ENCODE assay signal across 8 mouse cellular contexts in the genomic region with DNA sequence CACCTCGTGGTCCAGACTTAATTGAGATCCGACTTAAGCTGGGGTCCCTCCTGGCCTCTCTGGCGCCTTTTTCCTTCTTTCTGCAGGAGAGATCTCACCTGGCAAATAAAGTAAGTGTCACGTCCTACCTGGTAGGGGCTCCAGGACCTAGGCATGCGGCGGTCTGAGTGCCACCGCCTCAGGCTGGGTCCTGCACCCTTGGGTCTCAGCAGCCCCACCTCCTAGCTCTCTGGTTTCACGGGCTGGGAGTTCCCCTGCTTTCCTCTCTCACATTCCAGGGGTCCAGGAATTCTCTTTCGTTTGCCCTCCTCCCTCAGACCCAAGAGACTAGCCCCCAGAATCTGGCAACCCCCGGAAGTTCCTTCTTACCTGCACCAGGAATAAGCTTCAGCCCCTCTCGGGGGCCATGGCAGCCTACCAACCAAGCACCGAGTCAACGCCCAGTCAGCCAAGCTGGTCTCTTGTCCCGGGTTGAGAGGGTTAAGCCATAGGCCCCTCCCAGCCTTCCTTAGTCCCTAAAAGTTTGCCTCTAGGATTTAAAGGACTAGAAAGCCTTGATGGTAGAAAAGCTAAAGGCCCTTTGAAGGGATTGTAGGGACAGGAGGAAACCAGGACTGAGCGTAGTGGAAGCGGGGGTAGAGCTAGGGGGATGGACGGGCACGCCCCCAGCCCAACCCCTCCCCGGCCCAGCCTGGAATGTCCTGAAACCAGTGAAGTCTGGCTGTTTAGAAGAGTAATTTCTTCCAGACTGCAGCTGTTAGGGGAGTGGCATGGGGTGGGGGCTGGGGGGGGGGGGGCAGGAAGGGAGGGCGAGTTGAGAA. TPM values are rescaled to one million over a fixed set of nuclear protein-coding genes. Genes with fewer than 3 reads are reported as not detected.
DNase-seq lines count a peak whose midpoint lies in the region; ATAC-seq lines count a peak whose summit lies in the region.

A gene (minus strand): TSS at position 771 of the 821 bp plus-strand sequence.

- H3K9me3 ChIP-seq in hindbrain, embryonic 14.5 days (ENCODE audit: control insufficient read depth, low read length) = no peaks in the 10 kb centered on the region
- H3K9me3 ChIP-seq in liver, embryonic 11.5 days (ENCODE audit: control insufficient read depth, low read length) = no peaks in the 10 kb centered on the region
- no peaks in the 10 kb centered on the region for H3K9me3 ChIP-seq in neural tube, embryonic 13.5 days

- no peak within 1 kb of the TSS for H3K27ac ChIP-seq in hindbrain, embryonic 14.5 days
- H3K27ac ChIP-seq in liver, embryonic 11.5 days (ENCODE audit: low read depth, low read length) = peak within 1 kb of the TSS; percentile 16; the same call in 1 of the 2 replicates
- no peak within 1 kb of the TSS; the same call in 1 of the 2 replicates for H3K27ac ChIP-seq in neural tube, embryonic 13.5 days (replicated peaks)

- H3K4me3 ChIP-seq in hindbrain, embryonic 14.5 days (replicated peaks; ENCODE audit: low read length) = peak within 1 kb of the TSS; percentile 25
- H3K4me3 ChIP-seq in liver, embryonic 11.5 days (ENCODE audit: low read depth, low read length) = peak within 1 kb of the TSS; percentile 56
- H3K4me3 ChIP-seq in neural tube, embryonic 13.5 days = peak within 1 kb of the TSS; percentile 37

- peak within 1 kb of the TSS; percentile 25 for H3K9ac ChIP-seq in hindbrain, embryonic 14.5 days
- H3K9ac ChIP-seq in liver, embryonic 11.5 days (ENCODE audit: low read depth, low read length) = peak within 1 kb of the TSS; percentile 62
- peak within 1 kb of the TSS; percentile 62 for H3K9ac ChIP-seq in neural tube, embryonic 13.5 days

- no peaks in the 10 kb centered on the region for H3K36me3 ChIP-seq in hindbrain, embryonic 14.5 days (replicated peaks; ENCODE audit: control insufficient read depth, insufficient read depth)
- H3K36me3 ChIP-seq in liver, embryonic 11.5 days (ENCODE audit: control insufficient read depth, insufficient read depth, low read length) = no peaks in the 10 kb centered on the region
- no peaks in the 10 kb centered on the region for H3K36me3 ChIP-seq in neural tube, embryonic 13.5 days

- peak; percentile 65 to 71 for DNase-seq in urinary bladder, adult 18-20 months (ENCODE audit: low spot score in 2 of 2)
- DNase-seq in urinary bladder, postnatal 10 days (ENCODE audit: low spot score) = no peak
- peak; percentile 44 for DNase-seq in gastrocnemius, adult 18-20 months (ENCODE audit: low spot score)
- DNase-seq in hindbrain, embryonic 14.5 days (ENCODE audit: low spot score) = no peak
- DNase-seq in liver, embryonic 11.5 days (ENCODE audit: low spot score) = peak; percentile 60
- no peak for DNase-seq in cerebellum, adult 18-20 months
- no peak for DNase-seq in layer of hippocampus, postnatal 25 days (ENCODE audit: extremely low spot score in 1 of 2, low spot score in 1 of 2)

- peak within 1 kb of the TSS; percentile 43 for H3K4me2 ChIP-seq in hindbrain, embryonic 14.5 days (replicated peaks)
- H3K4me2 ChIP-seq in liver, embryonic 11.5 days = peak within 1 kb of the TSS; percentile 85
- peak within 1 kb of the TSS; percentile 58 for H3K4me2 ChIP-seq in neural tube, embryonic 13.5 days

- H3K4me1 ChIP-seq in hindbrain, embryonic 14.5 days (replicated peaks; ENCODE audit: control insufficient read depth, insufficient read depth, low read length) = peaks cover 5% of the 10 kb centered on the region
- peaks cover 15% of the 10 kb centered on the region; the same call in 1 of the 2 replicates for H3K4me1 ChIP-seq in liver, embryonic 11.5 days (replicated peaks; ENCODE audit: control insufficient read depth, insufficient read depth, low read length)
- H3K4me1 ChIP-seq in neural tube, embryonic 13.5 days (replicated peaks) = peaks cover 22% of the 10 kb centered on the region

- H3K27me3 ChIP-seq in hindbrain, embryonic 14.5 days (ENCODE audit: control insufficient read depth, insufficient read depth, low read length) = no peaks in the 10 kb centered on the region
- no peaks in the 10 kb centered on the region for H3K27me3 ChIP-seq in liver, embryonic 11.5 days (replicated peaks; ENCODE audit: control insufficient read depth, insufficient read depth, low read length)
- H3K27me3 ChIP-seq in neural tube, embryonic 13.5 days = no peaks in the 10 kb centered on the region

- WGBS in hindbrain, embryonic 14.5 days = under 1% methylated on average over 20 of the region's 20 CpGs
- WGBS in liver, embryonic 11.5 days = 1% methylated on average over 19 of the region's 20 CpGs
- WGBS in neural tube, embryonic 13.5 days = under 1% methylated on average over 19 of the region's 20 CpGs

- peak; percentile 70; the same call in 1 of the 2 replicates for ATAC-seq in hindbrain, embryonic 14.5 days (ENCODE audit: low FRiP score)
- peak; percentile 78 for ATAC-seq in liver, embryonic 11.5 days (replicated peaks; ENCODE audit: low FRiP score)
- ATAC-seq in neural tube, embryonic 13.5 days (ENCODE audit: low read depth) = peak; percentile 86

RNA-seq across cellular contexts. Expression of the gene that starts here (rescaled TPM):
- total RNA-seq in gastrocnemius, adult 18-20 months (2021) = 1 to 10 TPM; 1.5 to 1.7 TPM
- 7.0 and 7.2 TPM in 2 replicates for polyA plus RNA-seq in hindbrain, embryonic 14.5 days (2014; fragmentation: Nextera tagmentation; extraction: Ambion mirVana)
- polyA plus RNA-seq in liver, embryonic 11.5 days (2014; fragmentation: Nextera tagmentation; extraction: Ambion mirVana) = 20.0 and 22.8 TPM in 2 replicates
- polyA plus RNA-seq in neural tube, embryonic 13.5 days (2015; fragmentation: Nextera tagmentation; extraction: Ambion mirVana) = 8.6 and 8.9 TPM in 2 replicates
- 1 to 10 TPM in 1 of 2 experiments, under 1 TPM in 1; 0.75 to 1.4 TPM for total RNA-seq in layer of hippocampus, postnatal 25 days (2021)

Comparison
In these comparisons a context has a peak if more than half of its experiments do, and no peak if none do; other contexts are left out.
1. DNase-seq: peak in urinary bladder, adult 18-20 months (2 of 2), gastrocnemius, adult 18-20 months (single experiment) and liver, embryonic 11.5 days (single experiment); none in urinary bladder, postnatal 10 days (single experiment), hindbrain, embryonic 14.5 days (single experiment), cerebellum, adult 18-20 months (0 of 2) and layer of hippocampus, postnatal 25 days (0 of 2).
2. Peak in every context shown above with its lines, with median percentiles within 50 percentile points of each other: ATAC-seq, H3K4me2 ChIP-seq, H3K4me3 ChIP-seq and H3K9ac ChIP-seq.